Mouse (Mus musculus) lung, postnatal 25 days (tissue): Measurements from ENCODE around the gene Snx11.
A peak's percentile ranks its signal among the peaks of the same experiment; 100 is the strongest.
"Not testable (repeated sequence)": the region's sequence is repeated elsewhere in the genome, so short reads cannot be mapped to it uniquely, and the experiment has no call there.

Experiments
- DNase-seq: peaks from one replicate; pipeline ENCODE4 v3.0.0; 2022; ENCODE audit warnings: low spot score

The Snx11 gene

GRCm38 (mm10) chr11:96796081-96796480, 18.7 kb upstream of the Snx11 start:
- DNase-seq: no peak

GRCm38 (mm10) chr11:96795491-96795890, 18.1 kb upstream of the Snx11 start:
- no peak for DNase-seq

- no peak for DNase-seq
Observed at GRCm38 (mm10) chr11:96790681-96791080, 13.3 kb upstream of the Snx11 start.

GRCm38 (mm10) chr11:96789990-96790389, 12.6 kb upstream of the Snx11 start:
- no peak for DNase-seq

- DNase-seq: peak; percentile 93
Observed at GRCm38 (mm10) chr11:96788871-96789795, 11.8 kb upstream of the Snx11 start, which contains the start of gene Cbx1. TSS of gene Cbx1 (plus strand) at chr11:96789127.

- DNase-seq: no peak
Observed at GRCm38 (mm10) chr11:96786731-96787450, 9.5 kb upstream of the Snx11 start.

- DNase-seq: peak; percentile 77
Observed at GRCm38 (mm10) chr11:96784847-96785246, 7.5 kb upstream of the Snx11 start.

GRCm38 (mm10) chr11:96781425-96781824, 4.1 kb upstream of the Snx11 start:
- DNase-seq: no peak

- DNase-seq: no peak
Observed at GRCm38 (mm10) chr11:96780306-96780705, 2.9 kb upstream of the Snx11 start.

GRCm38 (mm10) chr11:96778061-96778627, 785 bp upstream of the Snx11 start:
- not testable (repeated sequence) for DNase-seq

- DNase-seq: no peak
Observed at GRCm38 (mm10) chr11:96776068-96776467, 1.3 kb downstream of the Snx11 start.

- DNase-seq: no peak
Observed at GRCm38 (mm10) chr11:96775665-96776064, 1.7 kb downstream of the Snx11 start.

- DNase-seq: no peak
Observed at GRCm38 (mm10) chr11:96775063-96775462, 2.3 kb downstream of the Snx11 start.

GRCm38 (mm10) chr11:96774536-96774935, 2.8 kb downstream of the Snx11 start:
- DNase-seq: peak; percentile 23

- DNase-seq: no peak
Observed at GRCm38 (mm10) chr11:96772413-96772812, 4.9 kb downstream of the Snx11 start.

GRCm38 (mm10) chr11:96771274-96771975, 5.9 kb downstream of the Snx11 start:
- no peak for DNase-seq

- DNase-seq: peak; percentile 69
Observed at GRCm38 (mm10) chr11:96768240-96768639, 9.1 kb downstream of the Snx11 start.

- DNase-seq: no peak
Observed at GRCm38 (mm10) chr11:96767096-96767495, 10.3 kb downstream of the Snx11 start.

- peak; percentile 17 for DNase-seq
Observed at GRCm38 (mm10) chr11:96766555-96766954, 10.8 kb downstream of the Snx11 start.

- peak; percentile 65 for DNase-seq
Observed at GRCm38 (mm10) chr11:96765645-96766044, 11.7 kb downstream of the Snx11 start.

GRCm38 (mm10) chr11:96764511-96765350, 12.6 kb downstream of the Snx11 start:
- no peak for DNase-seq
